Mouse (Mus musculus): Measurements from ENCODE around the gene Zfyve1. TPM values are rescaled to one million over a fixed set of nuclear protein-coding genes. Genes with fewer than 3 reads are reported as not detected.
"Not testable (repeated sequence)": the region's sequence is repeated elsewhere in the genome, so short reads cannot be mapped to it uniquely, and the experiment has no call there.

Zfyve1 gene
- polyA plus RNA-seq, 1 experiment from 2014 or later: 27.3 TPM

- Histone ChIP-seq H3K9ac (ENCODE audit: low read depth, low read length) (no peak overlapping the region), H3K9me3 (replicated peaks; ENCODE audit: control insufficient read depth, low read length, poor library complexity, severe bottlenecking) (no peaks in the 10 kb centered on the region), H3K36me3 (ENCODE audit: control insufficient read depth, insufficient read depth, low read length) (no peaks in the 10 kb centered on the region), H3K4me2 (ENCODE audit: low read length) (no peak overlapping the region), H3K4me1 (ENCODE audit: control insufficient read depth, insufficient read depth, low read length) (no peaks in the 10 kb centered on the region), H3K27me3 (ENCODE audit: control insufficient read depth, insufficient read depth, low read depth, low read length) (no peaks in the 10 kb centered on the region), H3K27ac (ENCODE audit: low read length) (no peak overlapping the region), H3K4me3 (ENCODE audit: low read depth, low read length) (no peak overlapping the region)
- WGBS: 82% methylated on average over 6 of the region's 6 CpGs
- ATAC-seq: no peak
Measured at GRCm38 (mm10) chr12:83622031-83622755, 25.2 kb upstream of the Zfyve1 start.

GRCm38 (mm10) chr12:83620694-83621093, 23.7 kb upstream of the Zfyve1 start:
- not testable (repeated sequence) for H3K4me3 ChIP-seq (ENCODE audit: low read depth, low read length); ATAC-seq; H3K4me2 ChIP-seq (ENCODE audit: low read length); H3K27ac ChIP-seq (ENCODE audit: low read length); H3K4me1 ChIP-seq (ENCODE audit: control insufficient read depth, insufficient read depth, low read length); H3K9me3 ChIP-seq (replicated peaks; ENCODE audit: control insufficient read depth, low read length, poor library complexity, severe bottlenecking); H3K36me3 ChIP-seq (ENCODE audit: control insufficient read depth, insufficient read depth, low read length); H3K9ac ChIP-seq (ENCODE audit: low read depth, low read length); H3K27me3 ChIP-seq (ENCODE audit: control insufficient read depth, insufficient read depth, low read depth, low read length)
- WGBS: 62% methylated on average over 23 of the region's 23 CpGs

- Histone ChIP-seq H3K27me3 (ENCODE audit: control insufficient read depth, insufficient read depth, low read depth, low read length) (no peaks in the 10 kb centered on the region), H3K36me3 (ENCODE audit: control insufficient read depth, insufficient read depth, low read length) (no peaks in the 10 kb centered on the region), H3K4me3 (ENCODE audit: low read depth, low read length) (no peak overlapping the region), H3K27ac (ENCODE audit: low read length) (no peak overlapping the region), H3K9me3 (replicated peaks; ENCODE audit: control insufficient read depth, low read length, poor library complexity, severe bottlenecking) (no peaks in the 10 kb centered on the region), H3K4me2 (ENCODE audit: low read length) (no peak overlapping the region), H3K9ac (ENCODE audit: low read depth, low read length) (no peak overlapping the region), H3K4me1 (ENCODE audit: control insufficient read depth, insufficient read depth, low read length) (no peaks in the 10 kb centered on the region)
- WGBS: 71% methylated on average over 2 of the region's 2 CpGs
- no peak for ATAC-seq
Measured at GRCm38 (mm10) chr12:83618981-83619380, 22.0 kb upstream of the Zfyve1 start.

- H3K27me3 ChIP-seq (ENCODE audit: control insufficient read depth, insufficient read depth, low read depth, low read length): no peaks in the 10 kb centered on the region
- no peaks in the 10 kb centered on the region for H3K9me3 ChIP-seq (replicated peaks; ENCODE audit: control insufficient read depth, low read length, poor library complexity, severe bottlenecking)
- no peak overlapping the region for H3K4me2 ChIP-seq (ENCODE audit: low read length)
- ATAC-seq: no peak
- H3K9ac ChIP-seq (ENCODE audit: low read depth, low read length): no peak overlapping the region
- no peaks in the 10 kb centered on the region for H3K36me3 ChIP-seq (ENCODE audit: control insufficient read depth, insufficient read depth, low read length)
- H3K4me1 ChIP-seq (ENCODE audit: control insufficient read depth, insufficient read depth, low read length): no peaks in the 10 kb centered on the region
- no peak overlapping the region for H3K4me3 ChIP-seq (ENCODE audit: low read depth, low read length)
- H3K27ac ChIP-seq (ENCODE audit: low read length): no peak overlapping the region
- WGBS: 94% methylated on average over 5 of the region's 5 CpGs
Measured at GRCm38 (mm10) chr12:83617261-83617660, 20.2 kb upstream of the Zfyve1 start.

GRCm38 (mm10) chr12:83606411-83606810, 9.4 kb upstream of the Zfyve1 start:
- H3K4me2 ChIP-seq (ENCODE audit: low read length); ATAC-seq; H3K36me3 ChIP-seq (ENCODE audit: control insufficient read depth, insufficient read depth, low read length); H3K4me3 ChIP-seq (ENCODE audit: low read depth, low read length); H3K27me3 ChIP-seq (ENCODE audit: control insufficient read depth, insufficient read depth, low read depth, low read length); H3K9ac ChIP-seq (ENCODE audit: low read depth, low read length); H3K4me1 ChIP-seq (ENCODE audit: control insufficient read depth, insufficient read depth, low read length); H3K9me3 ChIP-seq (replicated peaks; ENCODE audit: control insufficient read depth, low read length, poor library complexity, severe bottlenecking); H3K27ac ChIP-seq (ENCODE audit: low read length): not testable (repeated sequence)
- WGBS: 78% methylated on average over 2 of the region's 2 CpGs

- WGBS: 86% methylated on average over 5 of the region's 5 CpGs
- H3K4me3 ChIP-seq (ENCODE audit: low read depth, low read length): no peak overlapping the region
- ATAC-seq: no peak
Measured at GRCm38 (mm10) chr12:83602285-83602684, 5.3 kb upstream of the Zfyve1 start.

GRCm38 (mm10) chr12:83597881-83598280, 859 bp upstream of the Zfyve1 start:
- peaks cover 8% of the 10 kb centered on the region for H3K36me3 ChIP-seq (ENCODE audit: control insufficient read depth, insufficient read depth, low read length)
- no peak overlapping the region for H3K4me2 ChIP-seq (ENCODE audit: low read length)
- WGBS: 81% methylated on average over 2 of the region's 2 CpGs
- no peak overlapping the region for H3K27ac ChIP-seq (ENCODE audit: low read length)
- H3K9ac ChIP-seq (ENCODE audit: low read depth, low read length): no peak overlapping the region
- no peaks in the 10 kb centered on the region for H3K27me3 ChIP-seq (ENCODE audit: control insufficient read depth, insufficient read depth, low read depth, low read length)
- no peaks in the 10 kb centered on the region for H3K9me3 ChIP-seq (replicated peaks; ENCODE audit: control insufficient read depth, low read length, poor library complexity, severe bottlenecking)
- H3K4me1 ChIP-seq (ENCODE audit: control insufficient read depth, insufficient read depth, low read length): peaks cover 30% of the 10 kb centered on the region
- no peak for ATAC-seq
- no peak overlapping the region for H3K4me3 ChIP-seq (ENCODE audit: low read depth, low read length)

More at GRCm38 (mm10) chr12:83602285-83602684, 5.3 kb upstream of the Zfyve1 start:
- H3K9me3 ChIP-seq (replicated peaks; ENCODE audit: control insufficient read depth, low read length, poor library complexity, severe bottlenecking): no peaks in the 10 kb centered on the region
- H3K27ac ChIP-seq (ENCODE audit: low read length): no peak overlapping the region
- no peak overlapping the region for H3K4me2 ChIP-seq (ENCODE audit: low read length)
- H3K36me3 ChIP-seq (ENCODE audit: control insufficient read depth, insufficient read depth, low read length): no peaks in the 10 kb centered on the region
- H3K4me1 ChIP-seq (ENCODE audit: control insufficient read depth, insufficient read depth, low read length): no peaks in the 10 kb centered on the region
- H3K27me3 ChIP-seq (ENCODE audit: control insufficient read depth, insufficient read depth, low read depth, low read length): no peaks in the 10 kb centered on the region
- no peak overlapping the region for H3K9ac ChIP-seq (ENCODE audit: low read depth, low read length)

- peaks cover 8% of the 10 kb centered on the region for H3K36me3 ChIP-seq (ENCODE audit: control insufficient read depth, insufficient read depth, low read length)
- 5% methylated on average over 16 of the region's 20 CpGs for WGBS
- ATAC-seq: peak; percentile 34
Measured at GRCm38 (mm10) chr12:83596191-83596954, 649 bp downstream of the Zfyve1 start.

GRCm38 (mm10) chr12:83594454-83595040, 2.5 kb downstream of the Zfyve1 start:
- no peak overlapping the region for H3K4me3 ChIP-seq (ENCODE audit: low read depth, low read length)
- H3K9ac ChIP-seq (ENCODE audit: low read depth, low read length): no peak overlapping the region
- WGBS: 92% methylated on average over 9 of the region's 9 CpGs
- ATAC-seq: no peak
- H3K9me3 ChIP-seq (replicated peaks; ENCODE audit: control insufficient read depth, low read length, poor library complexity, severe bottlenecking): no peaks in the 10 kb centered on the region
- H3K27ac ChIP-seq (ENCODE audit: low read length): no peak overlapping the region
- peaks cover 19% of the 10 kb centered on the region for H3K36me3 ChIP-seq (ENCODE audit: control insufficient read depth, insufficient read depth, low read length)
- peaks cover 30% of the 10 kb centered on the region for H3K4me1 ChIP-seq (ENCODE audit: control insufficient read depth, insufficient read depth, low read length)
- H3K27me3 ChIP-seq (ENCODE audit: control insufficient read depth, insufficient read depth, low read depth, low read length): no peaks in the 10 kb centered on the region
- H3K4me2 ChIP-seq (ENCODE audit: low read length): no peak overlapping the region

More at GRCm38 (mm10) chr12:83596191-83596954, 649 bp downstream of the Zfyve1 start:
- Histone ChIP-seq H3K4me1 (ENCODE audit: control insufficient read depth, insufficient read depth, low read length) (peaks cover 30% of the 10 kb centered on the region), H3K4me2 (ENCODE audit: low read length) (peak overlapping the region; percentile 57), H3K27me3 (ENCODE audit: control insufficient read depth, insufficient read depth, low read depth, low read length) (no peaks in the 10 kb centered on the region), H3K4me3 (ENCODE audit: low read depth, low read length) (peak overlapping the region; percentile 80), H3K9ac (ENCODE audit: low read depth, low read length) (peak overlapping the region; percentile 93), H3K9me3 (replicated peaks; ENCODE audit: control insufficient read depth, low read length, poor library complexity, severe bottlenecking) (no peaks in the 10 kb centered on the region), H3K27ac (ENCODE audit: low read length) (peak overlapping the region; percentile 88)
